Mouse (Mus musculus) cerebellum, adult 2 months (tissue): Measurements from ENCODE around the gene Slc6a13.

Experiments used
- CTCF ChIP-seq: fragments of 200-500 bp; IDR thresholded peaks from 2 replicates; pipeline ENCODE4 v1.5.1; 2011; ENCODE audit warnings: low read depth, mild to moderate bottlenecking, control low read depth, low read length, moderate library complexity, borderline replicate concordance; ENCODE audit not compliant: insufficient read depth
- POLR2A ChIP-seq: fragments of 200-500 bp; IDR thresholded peaks from 2 replicates; pipeline ENCODE4 v1.6.1; 2011; ENCODE audit warnings: low read length, control low read depth, borderline replicate concordance; ENCODE audit not compliant: insufficient read depth

DNA sequence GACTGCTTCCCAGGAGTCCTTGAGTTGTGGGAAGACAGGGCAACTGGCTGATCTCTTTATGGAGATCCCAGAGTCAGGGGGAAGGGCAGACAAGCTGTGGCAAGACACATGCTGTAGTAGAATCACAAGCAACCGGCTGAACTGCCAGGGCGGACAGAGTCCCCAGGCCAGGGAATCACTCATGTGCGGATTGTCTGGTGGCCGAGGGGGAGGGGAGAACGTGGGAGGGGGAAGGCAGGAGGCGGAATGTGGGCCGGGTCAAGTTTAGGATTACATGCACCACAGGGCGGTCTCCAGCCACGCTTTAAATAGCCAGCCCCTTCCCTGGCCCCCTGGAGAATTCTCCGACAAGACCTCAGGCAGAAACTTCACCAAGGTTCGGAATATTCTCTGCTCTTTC is at the start of gene Slc6a13:
- TF ChIP-seq CTCF (no peak), POLR2A (no peak)
